In genomic region chr10:44987615-44988014, GRCm38 (mm10) we compare ENCODE assay signal across 16 mouse cellular contexts.
"Had no signal": no experiment of that assay in that cellular context is flagged by ENCODE, and none has a peak within 500 bp of the region (broad histone marks: within the 10 kb centered on the region; RNA-seq: fewer than 3 reads in every experiment).

No protein-coding gene starts in this region.

- H3K9ac ChIP-seq: kidney, embryonic 15.5 days; liver, embryonic 13.5 days had no signal

- H3K4me2 ChIP-seq: kidney, embryonic 15.5 days; liver, embryonic 13.5 days; midbrain, embryonic 11.5 days had no signal

- H3K27ac ChIP-seq: kidney, embryonic 15.5 days; liver, embryonic 13.5 days; stomach, postnatal 0 days had no signal

- H3K36me3 ChIP-seq: kidney, embryonic 15.5 days; liver, embryonic 13.5 days had no signal

- H3K9me3 ChIP-seq: kidney, embryonic 15.5 days; liver, embryonic 13.5 days; megakaryocyte, embryonic 14.5 days had no signal

- H3K4me3 ChIP-seq: kidney, embryonic 15.5 days; liver, embryonic 13.5 days; megakaryocyte, embryonic 14.5 days had no signal

- H3K4me1 ChIP-seq: liver, embryonic 13.5 days; megakaryocyte, embryonic 14.5 days had no signal

- ATAC-seq: lung, postnatal 0 days had no signal

- H3K27me3 ChIP-seq: kidney, embryonic 15.5 days; liver, embryonic 13.5 days had no signal

- DNase-seq: kidney, adult 11 months; kidney, adult 8-10 months; kidney, postnatal 10 days; kidney, postnatal 36 days; layer of hippocampus, postnatal 36 days; left cerebral cortex, postnatal 4 days; liver, embryonic 13.5 days; lung, adult 2 months; lung, postnatal 36 days; midbrain, embryonic 14.5 days; thymus, postnatal 25 days had no signal
